Mouse (Mus musculus) gastrocnemius, postnatal 14 days (tissue): ENCODE data around the gene Ppm1n. TPM values are rescaled to one million over a fixed set of nuclear protein-coding genes. Genes with fewer than 3 reads are reported as not detected.

Experiments
- DNase-seq: peaks from one replicate; pipeline ENCODE4 v3.0.0; 2021; ENCODE audit warnings: mixed read lengths
- intact Hi-C: fragments of 180-260 bp; cut with DNase I; formaldehyde crosslinking; loops from one replicate; pipeline ENCODE4 v1.15.1; 2025; ENCODE audit warnings: low total_unique reads
- total RNA-seq, 2 experiments: library from RNA; stranded (reverse); gene quantifications; 2 replicates each; pipeline ENCODE4 v1.2.3; 2021

Gene Ppm1n
- total RNA-seq, 2 experiments from 2014 or later, result not detected

DNA sequence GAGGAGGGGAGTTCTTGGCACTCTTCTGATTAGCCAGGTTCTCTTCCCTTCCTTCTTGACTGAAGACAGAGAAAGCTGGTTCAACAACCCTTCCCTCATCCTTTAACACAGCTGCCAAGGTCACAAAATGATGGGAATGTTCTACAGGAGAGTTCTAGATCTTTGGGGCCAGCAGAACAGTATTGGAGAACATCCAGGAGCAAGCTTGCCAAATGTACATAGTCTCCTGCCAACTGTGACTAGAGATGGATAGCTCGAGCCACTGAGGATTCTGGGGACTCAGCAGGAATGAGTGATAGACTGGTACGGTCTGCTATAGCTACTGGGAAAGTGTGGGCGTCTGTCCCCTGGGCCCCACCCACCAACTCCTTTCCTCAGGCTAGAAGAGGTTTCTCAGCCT, 21.5 kb downstream of the Ppm1n start:
- intact Hi-C loops, result no loop called here
- no peak for DNase-seq

DNA sequence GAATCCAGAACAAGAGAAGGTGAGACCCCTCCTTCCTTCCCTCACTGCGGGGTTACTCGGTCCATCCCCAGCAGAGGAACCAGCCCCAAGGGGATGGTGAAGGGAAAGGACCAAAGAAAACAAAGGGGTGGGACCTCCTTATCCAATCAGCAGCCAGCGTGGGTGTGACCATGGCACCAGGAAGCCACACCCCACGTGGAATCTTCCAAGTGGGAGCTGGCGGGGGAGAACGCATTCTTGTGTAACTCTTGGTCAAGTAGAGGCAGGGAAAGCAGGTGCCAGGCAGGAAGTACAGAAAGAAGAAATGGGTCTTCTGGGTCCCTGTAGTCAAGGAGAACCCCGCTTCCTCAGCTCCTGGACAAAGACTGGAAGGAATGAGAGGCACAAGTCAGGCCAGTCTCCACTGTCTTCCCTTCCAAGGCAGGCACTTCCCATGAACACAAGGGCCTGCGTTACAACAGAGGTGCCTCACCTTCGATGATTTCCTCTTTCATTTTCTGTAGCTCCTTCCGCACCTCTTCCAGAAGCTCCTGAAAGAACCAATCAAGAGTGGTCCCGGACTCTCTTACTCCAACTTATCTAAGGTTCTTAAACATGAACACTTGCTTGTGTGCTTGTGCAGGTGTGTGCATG, 22.4 kb downstream of the Ppm1n start:
- peak; percentile 64 for DNase-seq
- intact Hi-C loops, result no loop called here

DNA sequence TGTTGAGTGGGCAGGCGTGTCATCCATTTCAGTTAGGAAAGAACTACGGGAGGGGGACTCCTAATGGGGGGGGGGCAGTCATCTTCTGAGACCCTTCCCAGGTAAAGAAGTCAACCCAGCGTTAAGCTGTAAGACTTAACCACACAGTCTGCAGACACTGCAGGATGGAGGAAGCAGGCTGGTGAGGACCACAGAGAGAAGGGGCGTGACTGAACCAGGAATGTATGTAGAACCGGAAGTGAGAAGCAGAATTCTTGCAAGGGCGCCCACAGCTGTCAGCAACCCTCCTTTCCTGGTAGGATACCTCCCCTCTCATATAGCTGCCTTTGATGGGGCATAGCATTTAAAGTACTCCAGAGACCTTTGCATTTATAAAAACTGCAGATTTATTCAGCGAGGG, 23.3 kb downstream of the Ppm1n start:
- intact Hi-C loops, result no loop called here
- no peak for DNase-seq

DNA sequence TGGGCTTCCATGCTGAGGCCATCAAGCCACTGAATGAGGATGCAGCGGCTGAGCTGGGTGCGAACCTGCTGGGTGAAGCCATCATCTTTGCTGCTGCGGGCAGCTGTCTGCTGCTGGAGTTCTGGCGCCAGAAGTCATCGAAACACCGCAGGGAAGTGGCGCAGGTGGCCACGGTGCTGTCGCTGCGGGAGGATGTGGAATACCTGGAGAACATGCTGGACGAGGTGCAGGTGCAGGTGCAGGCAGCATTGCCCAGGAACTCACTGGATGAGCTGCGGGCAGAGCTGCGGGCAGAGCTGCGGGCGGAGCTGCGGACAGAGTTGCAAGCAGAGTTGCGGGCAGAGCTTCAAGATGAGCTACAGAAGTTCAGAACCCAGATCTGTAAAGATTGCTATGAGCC, 24.5 kb downstream of the Ppm1n start:
- DNase-seq, result no peak
- intact Hi-C loops, result no loop called here

DNA sequence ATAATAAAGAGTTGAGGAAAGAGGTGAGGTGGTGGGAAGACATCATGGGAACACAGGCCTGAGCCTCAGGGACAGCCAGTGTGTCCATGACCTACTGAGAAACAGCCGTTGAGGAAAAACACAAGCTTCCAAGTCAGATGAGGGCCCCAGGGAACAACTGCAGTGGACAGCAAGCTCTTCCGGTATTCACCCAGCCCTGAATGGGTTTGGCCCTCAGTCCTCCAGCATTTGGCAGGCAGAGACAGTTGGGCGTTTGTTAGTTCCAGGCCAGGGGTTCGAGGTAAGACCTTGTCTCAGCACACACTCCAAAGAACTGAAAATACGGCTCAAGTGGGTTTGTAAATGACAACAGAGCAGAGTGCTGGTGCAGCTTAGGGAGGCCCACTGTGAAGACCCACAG, 26.4 kb downstream of the Ppm1n start:
- intact Hi-C loops, result no loop called here
- DNase-seq, result no peak

DNA sequence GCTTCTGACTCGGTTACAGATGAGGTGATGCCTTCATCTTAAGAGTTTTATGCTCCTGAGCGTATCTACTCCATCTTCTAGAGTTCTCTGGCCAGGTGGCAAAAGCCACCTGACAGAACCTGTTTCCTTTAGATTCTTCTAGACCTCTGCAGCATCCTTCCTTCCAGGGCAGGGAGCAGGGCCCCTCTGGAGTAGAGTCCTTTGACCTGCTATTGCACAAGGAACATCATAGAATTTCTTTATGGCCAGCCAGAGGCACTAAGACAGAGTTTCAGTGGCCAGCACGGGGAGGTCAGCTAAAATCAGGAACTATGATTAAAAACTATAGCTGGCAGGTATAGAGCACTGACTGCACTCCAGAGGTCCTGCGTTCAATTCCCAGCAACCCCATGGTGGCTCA, 27.8 kb downstream of the Ppm1n start:
- intact Hi-C loops, result no loop called here
- DNase-seq, result no peak

DNA sequence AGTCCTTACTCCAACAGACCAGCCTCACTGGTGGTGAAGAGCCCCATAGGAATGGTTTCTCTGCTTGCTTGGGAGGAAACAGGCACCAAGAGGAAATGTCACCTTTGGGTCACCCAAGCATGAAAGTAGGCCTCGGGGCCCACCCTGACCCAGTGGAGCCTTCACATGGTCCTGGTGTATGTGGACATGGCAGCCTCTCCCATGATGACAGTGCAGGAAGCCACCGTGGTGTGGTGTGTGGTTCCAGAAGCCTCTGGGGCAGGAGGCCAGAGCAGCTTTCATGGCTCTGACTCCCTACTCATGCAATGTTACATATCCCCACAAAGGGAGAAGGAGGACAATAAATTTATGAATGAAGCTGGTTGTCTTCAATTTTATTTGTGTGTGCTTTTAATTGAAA, 32.4 kb downstream of the Ppm1n start:
- intact Hi-C loops, result no loop called here
- no peak for DNase-seq

DNA sequence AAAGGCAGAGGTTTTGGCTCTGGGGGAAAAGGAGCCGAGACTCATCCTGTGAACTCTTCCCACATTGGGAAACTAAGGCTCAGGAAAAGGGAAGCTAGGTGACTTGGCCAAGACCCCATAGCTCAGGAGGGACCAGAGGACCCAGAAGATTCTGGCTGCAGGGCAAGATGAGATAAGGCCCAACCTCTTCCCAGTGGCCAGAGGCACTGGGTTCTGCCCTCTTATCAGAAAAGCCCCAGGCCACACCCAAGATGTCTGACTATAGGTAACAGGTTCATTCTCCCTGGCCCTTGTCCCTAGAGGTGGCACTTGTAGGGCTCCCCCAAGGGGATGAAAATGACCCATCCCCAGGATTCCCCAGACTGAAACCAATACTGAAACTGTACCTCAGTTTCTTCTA, 33.0 kb downstream of the Ppm1n start:
- DNase-seq, result no peak
- intact Hi-C loops, result no loop called here

DNA sequence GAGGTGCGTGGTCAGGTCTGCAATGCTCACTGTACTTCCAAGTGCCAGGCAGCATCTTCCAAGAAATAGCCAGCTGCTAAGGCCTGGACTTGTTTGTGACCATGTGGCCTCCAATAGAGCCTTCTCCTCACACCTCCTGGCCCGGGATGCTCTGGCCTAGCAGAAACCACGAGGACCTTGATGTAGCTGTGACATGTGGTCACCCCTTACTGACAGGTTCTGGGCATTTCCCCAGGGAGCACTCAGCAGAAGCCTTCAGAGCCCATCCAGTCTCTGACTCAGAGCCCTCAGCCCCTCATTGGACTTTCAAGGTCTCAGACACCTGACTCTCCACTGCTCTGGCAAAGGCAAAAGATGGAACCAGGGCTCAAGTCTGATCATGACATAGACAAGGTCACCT, 34.8 kb downstream of the Ppm1n start:
- DNase-seq, result no peak
- intact Hi-C loops, result no loop called here

DNA sequence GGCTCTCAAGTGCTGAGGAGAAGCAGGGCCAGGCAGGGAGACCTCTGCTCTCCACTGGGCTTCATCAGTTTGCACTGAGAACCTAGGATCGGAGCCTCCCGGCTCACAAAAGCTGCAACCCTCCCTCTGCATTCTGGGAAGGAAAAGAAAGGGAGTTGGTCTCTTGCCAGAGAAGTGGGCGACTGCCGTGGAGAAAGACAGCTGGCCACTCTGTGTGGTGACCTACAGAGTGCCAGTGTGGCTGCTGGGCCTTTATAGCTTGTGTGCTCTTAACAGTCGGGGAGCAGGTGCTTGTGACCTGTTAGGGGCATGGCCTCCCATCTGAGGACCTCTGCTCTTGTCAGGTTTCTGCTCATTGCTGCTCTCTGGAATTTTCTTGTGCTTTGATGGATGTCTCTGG, 36.0 kb downstream of the Ppm1n start:
- no peak for DNase-seq
- intact Hi-C loops, result no loop called here

DNA sequence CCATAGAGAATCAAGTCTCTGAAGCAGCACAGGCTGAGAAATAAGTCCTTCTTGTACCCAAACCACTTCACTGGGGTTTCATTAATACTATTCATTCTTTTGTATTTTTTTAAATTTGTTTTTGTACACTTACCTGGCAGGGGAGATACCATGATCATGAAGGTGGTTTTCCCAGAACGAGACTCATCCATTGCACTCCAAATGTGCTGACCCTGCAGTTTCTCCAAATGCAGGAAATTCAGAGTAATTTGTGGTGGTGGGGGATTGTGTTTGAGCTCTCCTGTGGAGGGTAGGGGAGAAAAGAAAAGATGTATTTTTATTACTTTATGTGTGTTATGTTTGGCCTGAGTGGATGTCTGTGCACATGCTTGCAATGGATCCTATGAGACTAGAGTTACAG, 37.9 kb downstream of the Ppm1n start:
- DNase-seq, result no peak
- intact Hi-C loops, result no loop called here

DNA sequence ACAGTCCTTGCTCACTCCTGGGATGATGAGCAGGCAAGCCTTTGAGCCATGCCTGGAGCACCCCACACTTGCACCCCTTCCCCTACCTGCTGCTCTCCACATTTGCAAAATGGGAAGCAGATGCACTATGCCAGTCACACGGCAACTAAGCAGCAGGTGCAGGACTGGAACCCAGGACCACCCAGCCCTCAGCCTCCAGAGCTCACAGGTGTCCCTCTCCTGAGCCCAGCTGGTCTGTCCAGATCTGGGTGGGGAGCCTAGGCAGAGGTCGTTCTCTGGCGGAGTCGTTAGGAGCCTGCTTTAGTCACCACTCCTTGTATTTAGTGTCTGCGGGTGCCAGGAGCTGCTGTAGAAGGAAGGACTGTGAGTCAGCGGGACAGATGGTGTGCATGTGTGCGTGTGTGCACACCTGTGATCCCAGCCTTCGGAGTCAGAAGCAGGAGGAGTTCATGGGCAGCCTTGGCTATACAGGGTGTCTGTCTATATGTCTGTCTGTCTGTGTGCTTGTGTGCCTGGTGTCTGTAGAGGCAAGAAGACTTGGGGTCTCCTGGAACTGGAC, 38.9 kb downstream of the Ppm1n start:
- intact Hi-C loops, result loop anchor here (2.0 kb wide), 1 partner anchor 38 kb away; no protein-coding TSS in a partner anchor
- no peak for DNase-seq

DNA sequence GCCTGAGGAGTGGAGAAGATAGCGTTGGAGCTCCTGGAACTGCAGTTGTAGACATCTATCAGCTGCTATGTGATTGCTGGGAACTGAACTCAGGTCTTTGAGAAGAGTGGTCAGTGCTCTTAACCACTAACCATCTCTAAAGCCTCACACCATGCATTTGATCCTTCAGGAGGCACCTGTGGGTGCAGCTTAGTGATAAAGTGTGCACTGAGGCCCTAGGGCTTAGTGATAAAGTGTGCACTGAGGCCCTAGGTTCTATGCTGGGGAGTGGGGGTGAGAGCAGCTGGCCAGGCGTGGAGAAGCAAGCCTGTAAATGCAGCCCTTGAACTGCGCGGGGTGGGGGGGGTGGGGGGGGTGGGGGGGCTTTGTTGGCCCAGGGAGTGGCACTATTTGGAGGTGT, 39.9 kb downstream of the Ppm1n start:
- intact Hi-C loops, result loop anchor here (2.0 to 10.0 kb wide), 2 partner anchors 39 to 105 kb away; partner anchors contain the start of gene Ercc1
- DNase-seq, result no peak

DNA sequence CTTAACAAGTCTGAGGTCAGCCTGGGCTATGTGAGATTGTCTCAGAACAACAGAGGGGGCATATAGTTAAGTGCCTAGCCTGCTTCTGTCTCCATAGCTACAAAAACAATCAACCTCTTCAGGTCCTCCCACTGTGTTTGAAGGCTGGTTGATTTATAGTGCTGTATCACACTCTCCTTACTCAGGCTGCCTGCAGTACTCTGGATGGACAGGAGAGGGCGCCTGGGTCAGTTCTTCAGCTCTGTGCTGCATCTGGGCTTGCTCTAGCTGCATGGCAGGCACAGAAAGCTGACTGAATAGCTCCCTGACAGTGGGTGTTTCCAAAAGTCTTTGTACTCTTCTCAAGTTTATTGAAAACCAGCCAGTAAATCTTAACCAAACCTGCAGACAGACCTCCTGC, 40.4 kb downstream of the Ppm1n start:
- peak; percentile 89 for DNase-seq

DNA sequence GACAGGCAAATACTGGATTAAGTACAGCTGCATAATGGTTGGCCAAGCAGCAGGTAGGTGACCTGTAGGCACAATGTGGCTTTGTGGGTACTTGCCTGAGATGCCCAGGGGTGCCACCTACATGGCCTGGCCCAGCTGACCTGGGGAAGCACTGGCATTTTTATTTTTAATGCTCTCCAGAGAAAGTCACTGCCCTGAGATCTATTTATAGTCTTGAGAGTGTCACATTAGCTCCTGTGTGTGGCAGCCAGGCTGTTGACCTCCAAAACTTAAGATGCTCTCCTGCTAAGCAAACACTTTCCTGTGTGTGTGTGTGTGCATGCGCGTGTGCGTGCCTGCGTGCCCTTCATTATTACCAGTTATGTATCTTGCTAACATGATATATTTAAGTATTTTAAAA, 41.5 kb downstream of the Ppm1n start:
- DNase-seq, result no peak

More for the DNA sequence above, 40.4 kb downstream of the Ppm1n start:
- intact Hi-C loops, result loop anchor here (10.0 kb wide), 1 partner anchor 105 kb away; the partner anchor contains the start of gene Ercc1

DNA sequence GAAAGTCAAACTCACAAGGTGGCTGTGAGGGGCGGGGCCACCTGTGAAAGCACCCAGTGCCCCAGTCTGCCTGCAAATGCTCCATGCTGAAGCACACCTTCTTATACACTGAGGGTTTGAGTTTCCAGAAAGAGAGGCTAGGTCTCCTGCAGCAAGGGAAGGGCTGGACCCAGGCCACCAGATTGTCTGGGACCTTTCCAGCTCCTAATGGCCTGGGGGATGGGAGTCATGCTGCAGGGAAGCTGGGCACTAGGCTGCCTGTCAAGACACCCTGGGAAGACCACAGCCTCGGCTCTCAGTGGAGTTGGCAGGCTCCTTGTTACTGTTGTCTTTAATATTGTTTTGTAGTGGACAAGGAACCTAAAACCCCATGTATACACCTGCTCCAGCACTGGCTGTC, 43.5 kb downstream of the Ppm1n start:
- DNase-seq, result no peak

More for the DNA sequence above, 41.5 kb downstream of the Ppm1n start:
- intact Hi-C loops, result loop anchor here (10.0 kb wide), 1 partner anchor 106 kb away; the partner anchor contains the start of gene Ercc1

DNA sequence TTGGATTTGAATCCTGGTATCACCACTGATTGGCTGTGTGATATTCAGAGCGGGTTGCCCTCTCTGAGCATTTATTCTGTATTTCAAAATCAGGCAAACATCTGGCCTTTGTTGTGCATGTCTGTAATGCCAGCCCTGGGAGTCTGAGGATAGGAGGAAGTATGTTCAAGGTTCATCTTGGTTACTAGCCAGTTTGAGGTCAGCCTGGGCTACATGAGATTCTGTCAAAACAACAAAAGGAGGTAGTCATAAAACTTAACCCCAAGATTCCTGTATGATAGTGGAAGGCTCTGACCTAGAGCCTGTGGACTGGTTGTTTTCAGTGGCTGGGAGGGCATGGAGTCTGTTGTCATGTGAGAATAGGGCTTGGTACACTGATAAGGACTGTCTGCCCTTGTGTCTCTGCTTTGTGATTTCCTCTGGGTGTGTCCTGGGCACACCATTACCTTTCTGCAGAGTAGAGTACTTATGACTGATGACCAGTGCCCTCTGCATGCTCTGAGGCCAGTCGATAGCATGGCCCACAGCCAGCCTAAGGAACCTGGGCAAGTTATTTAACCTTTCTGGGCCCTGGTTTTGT, 44.7 kb downstream of the Ppm1n start:
- intact Hi-C loops, result loop anchor here (10.0 kb wide), 1 partner anchor 110 kb away; the partner anchor contains the start of gene Ercc1
- DNase-seq, result no peak

More for the DNA sequence above, 43.5 kb downstream of the Ppm1n start:
- intact Hi-C loops, result loop anchor here (10.0 kb wide), 1 partner anchor 108 kb away; the partner anchor contains the start of gene Ercc1

DNA sequence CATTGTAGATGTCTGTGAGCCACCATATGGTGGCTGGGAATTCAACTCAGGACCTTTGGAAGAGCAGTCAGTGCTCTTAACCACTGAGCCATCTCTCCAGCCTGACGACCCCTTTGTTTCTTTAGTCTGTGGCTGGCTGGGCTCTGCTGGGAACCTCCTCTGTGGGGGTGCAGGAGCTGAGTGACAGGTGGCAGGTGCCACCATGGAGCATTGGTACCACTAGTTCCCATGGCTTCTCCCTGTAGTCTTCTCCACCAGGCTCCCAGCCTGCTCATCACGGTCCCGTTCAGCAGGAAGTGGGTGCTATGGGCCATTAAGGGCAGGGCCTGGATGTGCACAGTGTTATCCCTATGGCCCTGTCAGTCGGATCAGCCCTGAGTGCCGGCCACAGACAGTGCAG, 45.2 kb downstream of the Ppm1n start:
- intact Hi-C loops, result loop anchor here (10.0 kb wide), 1 partner anchor 110 kb away; the partner anchor contains the start of gene Ercc1
- no peak for DNase-seq

DNA sequence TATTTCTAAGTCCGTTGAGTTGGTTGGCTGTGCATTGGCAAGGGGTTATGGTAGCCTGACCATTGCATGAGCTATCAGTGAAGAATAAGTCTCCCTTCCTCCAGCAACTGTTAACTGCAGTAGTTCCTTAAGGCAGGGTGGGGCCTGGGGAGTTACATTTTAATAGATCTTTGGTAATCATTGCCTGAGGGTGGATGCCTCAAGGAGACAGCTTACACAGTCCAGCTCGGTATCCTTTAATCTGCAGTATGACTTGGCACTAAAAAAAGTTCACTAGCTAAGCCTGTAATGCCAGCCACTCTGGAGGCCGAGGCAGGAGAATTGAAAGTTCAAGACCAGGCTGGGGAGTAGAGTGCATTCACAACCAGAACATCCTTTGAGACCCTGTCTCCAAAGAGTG, 48.0 kb downstream of the Ppm1n start:
- DNase-seq, result no peak

DNA sequence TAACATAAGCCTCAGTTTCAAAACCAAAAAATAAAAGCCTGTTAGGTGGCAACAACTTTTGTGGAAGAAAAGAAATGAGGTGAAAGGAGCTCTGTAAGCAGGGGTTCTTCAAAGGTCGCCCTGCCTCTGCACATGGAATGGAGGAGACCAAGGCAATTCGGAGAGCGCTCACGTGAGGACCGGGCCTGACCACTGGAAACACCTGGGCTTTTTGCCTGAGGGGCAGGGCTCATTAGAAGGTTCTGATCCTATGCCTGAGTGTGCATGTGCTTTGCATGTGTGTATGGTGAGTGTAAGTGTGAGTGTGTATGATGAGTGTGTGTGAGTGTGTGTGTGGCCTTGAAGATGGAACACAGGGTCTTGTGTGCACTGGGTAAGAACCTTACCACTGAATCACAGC, 49.0 kb downstream of the Ppm1n start:
- no peak for DNase-seq
- intact Hi-C loops, result loop anchor here (10.0 kb wide), 1 partner anchor 114 kb away; the partner anchor contains the start of gene Ercc1

More for the DNA sequence above, 48.0 kb downstream of the Ppm1n start:
- intact Hi-C loops, result loop anchor here (10.0 kb wide), 1 partner anchor 113 kb away; the partner anchor contains the start of gene Ercc1
